Mouse (Mus musculus): ENCODE data around the gene Gm49384.

The Gm49384 gene

DNA sequence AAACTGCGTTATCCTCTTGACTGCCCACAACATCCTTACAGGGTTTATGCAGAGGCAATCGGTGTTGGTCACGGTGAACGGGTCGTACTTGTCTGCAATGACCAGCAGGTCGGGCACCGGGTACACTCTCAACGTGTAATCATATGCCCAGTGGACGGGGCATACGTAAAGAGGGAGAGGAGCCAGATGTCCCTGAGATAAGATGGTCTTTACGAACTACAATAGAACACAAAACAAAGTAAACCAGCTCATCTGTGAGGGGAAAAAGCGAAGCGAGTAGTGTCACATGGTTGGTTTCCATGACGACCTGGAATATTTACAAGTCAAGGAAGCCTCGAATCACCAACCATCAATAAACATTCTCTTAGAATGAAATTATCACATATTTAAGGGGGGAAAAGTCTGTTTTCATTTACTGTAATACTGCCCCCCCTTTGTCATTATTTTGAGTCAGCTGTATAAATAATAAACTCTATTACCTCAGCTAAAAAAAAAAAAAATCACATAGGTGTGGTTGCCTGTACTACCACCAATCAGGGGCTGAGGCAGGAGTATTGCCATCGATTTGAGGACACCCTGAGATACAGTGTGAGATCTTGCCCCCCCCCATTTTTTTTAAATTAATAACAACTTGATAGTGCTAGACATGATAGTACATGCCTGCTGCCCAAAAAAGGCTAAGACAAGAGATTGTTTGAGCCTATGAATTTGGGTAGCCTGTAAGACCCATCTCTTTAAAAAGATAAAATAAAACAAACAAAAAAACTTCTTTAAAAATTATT lies at the start of gene Gm49384:
Gene Gm49384 (minus strand): TSS at position 216 of the 782 bp plus-strand sequence.
- no peak for DNase-seq

DNA sequence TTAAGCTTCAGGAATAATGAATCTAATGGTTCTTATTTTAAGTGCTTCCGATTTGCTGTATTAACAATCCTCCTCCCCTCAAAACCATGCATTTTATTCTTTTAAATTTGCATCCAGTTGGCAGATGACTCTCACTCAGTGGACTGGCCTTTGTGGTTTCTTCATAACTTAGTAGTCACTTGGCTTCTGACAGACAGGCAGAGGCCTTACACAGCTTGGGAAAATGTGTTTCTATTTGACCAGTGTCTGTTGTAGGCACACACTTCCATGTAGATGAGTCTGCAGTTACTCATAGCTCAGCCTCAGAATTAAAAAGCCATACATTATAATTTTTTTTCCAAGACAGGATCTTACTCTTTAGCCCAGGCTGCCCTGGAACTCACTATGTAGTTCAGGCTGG lies 49.7 kb upstream of the Gm49384 start:
- DNase-seq = no peak

DNA sequence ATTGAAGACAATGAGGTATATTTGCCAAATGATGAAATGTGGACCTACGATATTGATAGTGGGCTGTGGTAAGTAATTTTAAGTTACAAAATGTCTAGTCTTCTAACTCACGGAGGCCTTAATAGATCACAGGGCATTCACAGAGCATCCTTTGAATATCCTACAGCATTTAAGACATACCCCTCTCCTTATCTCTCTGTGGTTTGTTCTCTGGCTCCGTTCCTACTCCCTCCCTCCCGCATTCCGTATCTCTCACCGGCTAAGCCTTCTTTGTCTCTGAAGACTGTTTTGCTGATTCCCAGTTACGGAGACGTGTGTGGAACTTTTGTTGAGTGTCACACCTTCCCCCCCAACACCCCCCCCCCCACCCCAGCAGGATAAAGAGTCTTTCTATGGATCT lies 46.7 kb upstream of the Gm49384 start:
- DNase-seq = no peak

DNA sequence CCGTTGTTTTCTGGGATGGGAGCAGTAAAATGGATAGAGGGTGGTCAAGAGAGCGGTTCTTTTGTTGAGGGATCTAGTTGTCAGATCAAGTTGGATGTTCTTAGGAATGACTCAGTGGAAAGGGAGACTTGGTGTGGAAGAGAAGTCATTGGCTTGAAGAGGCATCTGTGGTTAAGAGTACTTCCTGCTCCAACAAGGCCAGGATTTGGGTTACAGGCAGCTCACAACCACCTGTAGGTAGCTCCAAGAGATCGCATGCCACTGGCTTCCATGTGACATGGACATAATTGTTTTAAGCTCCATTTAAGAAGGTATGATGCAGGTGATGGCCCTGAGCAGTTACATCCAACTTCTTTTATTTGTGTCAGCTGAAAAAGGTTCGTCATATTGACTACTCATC lies 45.7 kb upstream of the Gm49384 start:
- no peak for DNase-seq

DNA sequence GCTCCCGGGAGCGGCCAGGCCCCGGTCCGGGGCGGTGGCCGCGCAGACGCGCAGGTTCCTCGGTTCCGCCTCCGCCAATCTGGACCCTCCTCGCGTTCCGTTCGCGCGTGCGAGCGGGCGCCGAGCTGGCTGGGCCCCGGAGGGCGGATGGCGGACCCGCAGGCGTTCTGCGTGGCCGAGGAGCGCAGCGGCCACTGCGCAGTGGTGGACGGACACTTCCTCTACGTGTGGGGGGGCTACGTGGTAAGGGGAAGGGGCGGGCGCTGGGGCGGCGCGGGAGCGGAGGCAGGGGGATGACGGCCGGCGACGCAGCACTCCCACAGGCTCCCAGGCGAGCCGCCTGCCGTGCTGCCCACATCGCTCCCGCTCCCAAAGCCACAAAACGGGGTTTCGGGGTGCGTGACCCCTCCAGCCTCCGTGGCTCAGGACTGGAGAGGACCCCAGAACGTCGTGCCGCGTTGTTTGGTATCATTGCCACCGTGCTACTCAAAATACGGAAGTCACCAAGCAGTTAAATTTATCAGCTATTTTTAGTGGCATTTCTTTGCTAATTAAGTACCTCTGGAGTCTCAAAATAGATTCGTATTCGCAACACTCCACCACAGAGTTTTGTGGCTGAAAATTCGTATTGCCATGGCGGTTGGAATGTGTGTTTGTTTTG lies 37.8 kb upstream of the Gm49384 start:
- DNase-seq = peak; percentile 54 to 64

DNA sequence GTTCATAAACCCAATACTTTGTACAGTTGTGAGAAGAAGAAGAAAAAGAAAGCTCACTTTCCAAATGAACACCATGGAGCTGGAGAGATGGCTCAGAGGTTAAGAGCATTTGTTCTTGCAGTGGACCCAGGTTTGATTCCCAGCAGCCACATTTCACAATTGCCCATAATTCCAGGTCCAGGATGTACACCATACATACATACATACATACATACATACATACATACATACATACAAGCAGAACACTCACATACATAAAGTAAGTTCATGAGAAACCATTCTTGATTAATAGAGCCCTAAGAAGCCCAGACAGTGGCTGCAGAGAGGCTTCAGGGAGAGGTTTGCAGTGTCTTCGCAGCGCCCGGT lies 37.3 kb upstream of the Gm49384 start:
- DNase-seq = no peak

DNA sequence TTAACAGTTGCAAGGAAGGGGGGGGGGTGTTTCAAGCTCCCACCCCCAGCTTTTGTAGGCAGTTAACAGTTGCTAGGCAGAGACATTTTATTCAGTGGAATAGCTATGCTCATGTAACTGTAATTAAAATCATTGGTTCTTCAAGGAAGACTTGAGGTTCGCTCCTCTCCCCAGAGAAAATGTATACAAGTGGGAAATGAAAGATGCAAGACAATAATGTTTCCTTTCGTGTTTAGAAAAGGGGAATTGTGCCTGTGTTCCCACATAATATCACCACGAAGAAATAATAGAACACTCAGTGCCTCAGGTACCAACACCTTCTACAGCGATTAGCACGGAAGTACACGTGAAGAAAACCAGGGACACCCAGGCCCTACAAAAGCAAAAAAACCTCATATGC lies 36.8 kb upstream of the Gm49384 start, which contains the start of gene Klhdc1:
Gene Klhdc1 (plus strand): TSS at position 301 of the 400 bp plus-strand sequence.
- no peak for DNase-seq

DNA sequence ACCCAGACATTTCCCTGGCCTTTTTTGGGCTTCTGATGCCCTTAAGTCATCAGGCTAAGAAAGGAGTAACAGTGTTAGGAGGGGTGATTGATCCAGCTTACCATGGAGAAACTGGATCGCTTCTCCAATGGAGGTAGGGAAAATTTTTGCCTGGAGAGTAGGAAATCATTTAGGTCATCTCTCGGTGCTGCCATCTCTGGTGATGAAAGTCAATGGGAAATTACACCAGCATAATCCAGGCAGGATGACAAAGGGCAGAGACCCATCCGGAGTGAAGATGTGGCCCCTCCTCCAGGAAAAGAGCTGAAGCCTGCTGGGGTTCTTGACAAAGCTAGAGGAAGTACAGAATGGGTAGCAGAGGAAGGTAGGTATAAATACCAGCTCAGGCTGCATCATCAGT lies 34.2 kb upstream of the Gm49384 start:
- DNase-seq = no peak

DNA sequence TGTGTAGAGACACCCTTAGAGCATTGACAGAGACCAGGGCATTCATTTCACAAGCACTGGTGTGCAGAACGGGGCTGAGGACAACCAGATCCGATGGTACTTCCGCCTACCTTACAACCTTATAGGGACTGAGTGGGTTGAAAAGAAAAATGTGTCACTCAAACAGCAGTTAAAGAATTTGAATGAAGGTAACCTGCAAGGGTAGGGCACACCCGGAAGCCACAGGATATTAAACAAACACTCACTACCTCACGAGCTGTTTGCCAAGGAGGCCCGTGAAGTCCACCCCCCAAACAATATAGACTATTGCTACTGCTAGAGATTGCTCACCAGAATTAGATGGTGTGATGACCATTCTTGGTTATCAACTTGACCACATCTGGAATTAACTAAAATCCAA lies 31.7 kb upstream of the Gm49384 start:
- DNase-seq = no peak

DNA sequence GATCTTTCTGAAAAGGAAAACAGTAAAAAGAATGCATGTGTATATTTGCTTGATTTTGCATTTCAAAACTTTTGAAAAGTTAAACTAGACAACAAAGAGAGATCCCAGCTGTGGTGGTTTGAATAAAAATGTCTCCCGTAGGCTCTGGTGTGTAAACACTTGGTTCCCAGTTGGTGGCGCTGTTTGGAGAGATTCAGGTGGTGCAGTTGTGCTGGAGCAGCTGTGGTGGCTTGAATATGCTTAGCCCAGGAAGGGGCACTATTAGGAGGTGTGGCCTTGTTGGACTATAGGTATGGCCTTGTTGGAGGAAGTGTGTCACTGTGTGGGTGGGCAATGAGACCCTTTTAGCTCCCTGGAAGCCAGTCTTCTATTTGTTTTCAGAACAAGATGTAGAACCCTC lies 25.2 kb upstream of the Gm49384 start:
- DNase-seq = peak; percentile 68 to 69

DNA sequence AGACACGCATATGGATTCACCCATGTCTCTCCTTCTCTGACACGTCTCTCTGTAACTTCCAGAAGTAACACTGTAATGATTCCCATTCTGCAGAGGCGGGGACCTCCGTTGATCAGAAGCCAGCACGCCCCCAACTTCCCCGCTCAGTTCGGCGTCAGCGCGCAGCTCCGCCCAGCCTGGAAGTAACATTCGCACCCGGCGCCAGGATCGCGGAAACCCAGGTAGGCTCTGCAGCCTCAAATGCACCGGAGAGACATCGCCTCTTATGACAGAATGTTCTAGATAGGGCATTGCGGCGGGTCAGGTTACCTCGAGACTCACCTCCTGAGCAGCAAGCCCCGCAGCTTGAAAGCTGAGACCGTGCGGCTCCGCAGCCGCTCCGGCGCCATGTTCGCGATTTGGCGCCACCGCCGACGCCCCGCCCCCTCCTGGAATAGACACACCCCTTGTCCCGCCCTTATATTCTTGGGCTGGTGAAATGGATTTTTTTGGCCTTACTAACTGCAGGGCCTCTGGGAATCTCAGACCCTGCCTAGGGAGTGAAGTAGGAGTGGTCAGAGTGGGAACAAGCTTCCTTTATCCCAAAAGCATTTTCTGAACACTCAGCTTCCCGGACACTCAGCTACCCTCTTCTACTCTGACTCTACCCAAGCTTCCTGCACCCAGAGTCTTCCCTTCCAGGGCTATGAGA lies 23.9 kb upstream of the Gm49384 start, which contains the start of gene Pole2:
Gene Pole2 (minus strand): TSS at position 420 of the 691 bp plus-strand sequence.
- DNase-seq = peak; percentile 91 to 93

DNA sequence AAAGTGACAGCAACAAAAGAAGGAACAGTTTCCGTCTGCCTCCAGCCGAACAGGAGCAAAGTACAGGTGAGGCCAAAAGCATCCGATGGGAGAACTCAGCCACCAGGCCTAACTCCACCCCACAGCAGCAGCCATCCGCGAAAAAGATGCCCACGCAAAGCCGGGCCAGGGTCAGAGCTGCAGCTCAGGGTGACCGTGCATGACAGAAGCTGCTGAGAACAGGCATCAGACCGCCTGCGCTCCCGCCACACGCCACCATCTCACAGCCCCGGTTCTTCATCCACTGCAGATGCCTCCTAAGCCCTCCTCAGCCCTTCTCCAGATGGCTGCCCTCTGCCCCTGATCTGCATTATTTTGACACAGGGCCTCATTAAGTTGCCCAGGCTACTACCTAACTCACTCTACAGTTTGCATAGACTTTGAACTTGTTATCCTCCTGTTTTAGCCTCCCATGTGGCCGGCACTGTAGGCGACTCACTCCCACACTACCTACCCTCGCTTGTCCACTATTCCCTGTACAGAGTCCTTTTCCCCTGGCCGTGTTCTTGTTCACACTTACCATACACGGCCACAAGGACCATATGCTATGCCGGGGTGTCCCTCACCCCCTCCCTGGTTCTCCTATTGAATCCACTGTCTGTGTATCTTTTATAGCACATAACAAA lies 16.7 kb upstream of the Gm49384 start:
- DNase-seq = no peak

DNA sequence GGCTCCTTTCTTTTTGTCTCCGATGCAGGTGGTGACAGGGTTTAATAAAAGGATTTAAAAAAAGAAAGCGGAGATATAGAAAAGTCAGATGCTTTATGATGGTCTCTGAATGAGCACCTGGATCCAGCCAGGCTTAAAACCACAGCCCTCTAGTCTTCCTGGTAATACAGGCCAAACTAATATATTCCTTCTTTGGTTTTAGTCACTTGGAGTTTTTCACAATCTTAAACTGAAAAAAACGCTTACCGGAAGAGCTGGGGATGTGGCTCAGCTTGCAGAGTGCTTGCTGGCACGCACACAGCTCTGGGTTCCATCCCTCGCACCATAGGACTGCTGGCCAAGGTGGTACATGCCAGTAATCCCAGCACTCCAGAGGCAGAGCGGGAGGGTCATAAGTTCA lies 12.5 kb upstream of the Gm49384 start:
- no peak for DNase-seq

DNA sequence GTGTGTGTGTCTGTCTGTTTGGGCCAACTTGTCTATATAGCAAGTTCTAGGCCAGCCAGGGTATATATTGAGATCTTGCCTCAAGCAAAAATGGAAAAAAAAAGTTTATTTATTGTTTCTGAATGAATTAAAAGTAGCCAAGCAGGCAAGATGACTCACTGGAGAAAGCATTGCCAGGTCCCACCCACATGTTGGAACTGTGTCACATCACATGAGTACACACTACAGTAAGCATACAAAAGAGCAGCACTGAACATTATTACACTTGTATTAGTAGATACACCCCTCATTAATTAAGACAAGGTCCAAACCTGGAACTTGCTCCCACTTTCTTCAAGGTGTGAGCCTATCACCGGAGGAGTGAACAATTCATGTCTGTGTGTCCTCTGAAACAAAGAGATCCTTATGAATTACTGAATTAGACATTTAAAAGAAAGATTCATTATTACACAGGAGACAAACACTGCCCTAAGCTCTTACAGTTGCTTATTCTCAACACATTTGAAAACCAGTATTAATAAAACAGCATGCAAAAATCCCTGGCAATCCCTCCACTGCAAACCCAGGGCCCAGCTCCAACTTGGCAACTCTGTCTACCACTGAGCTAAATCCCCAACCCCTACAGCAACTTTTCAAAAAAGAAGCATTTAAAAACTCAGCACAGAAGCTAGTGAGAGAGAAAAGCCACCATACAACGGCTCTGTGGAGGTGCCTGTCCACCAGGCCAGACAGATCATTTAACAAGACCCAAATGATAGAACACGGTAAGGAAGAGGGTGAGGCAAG lies 11.1 kb upstream of the Gm49384 start:
- DNase-seq = no peak

DNA sequence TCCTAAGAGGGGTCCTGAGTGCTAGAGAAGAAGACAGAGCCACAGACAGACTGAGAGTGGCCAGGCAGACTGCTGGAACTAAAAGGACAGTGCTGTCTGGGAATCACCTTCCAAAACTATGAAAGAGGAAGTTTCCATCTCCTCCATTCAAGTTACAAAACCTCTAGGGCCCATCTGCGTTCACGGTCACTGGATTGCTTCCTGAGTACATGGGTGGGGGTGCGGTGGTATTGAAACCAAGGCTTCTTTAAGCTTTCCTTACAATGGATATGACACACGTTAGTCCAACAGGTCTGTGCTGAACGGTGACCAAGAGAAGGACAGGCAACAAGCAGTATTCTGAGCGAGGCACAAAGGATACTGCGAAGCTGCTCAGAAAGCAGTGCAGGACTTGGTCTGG lies 10.3 kb upstream of the Gm49384 start:
- DNase-seq = no peak

DNA sequence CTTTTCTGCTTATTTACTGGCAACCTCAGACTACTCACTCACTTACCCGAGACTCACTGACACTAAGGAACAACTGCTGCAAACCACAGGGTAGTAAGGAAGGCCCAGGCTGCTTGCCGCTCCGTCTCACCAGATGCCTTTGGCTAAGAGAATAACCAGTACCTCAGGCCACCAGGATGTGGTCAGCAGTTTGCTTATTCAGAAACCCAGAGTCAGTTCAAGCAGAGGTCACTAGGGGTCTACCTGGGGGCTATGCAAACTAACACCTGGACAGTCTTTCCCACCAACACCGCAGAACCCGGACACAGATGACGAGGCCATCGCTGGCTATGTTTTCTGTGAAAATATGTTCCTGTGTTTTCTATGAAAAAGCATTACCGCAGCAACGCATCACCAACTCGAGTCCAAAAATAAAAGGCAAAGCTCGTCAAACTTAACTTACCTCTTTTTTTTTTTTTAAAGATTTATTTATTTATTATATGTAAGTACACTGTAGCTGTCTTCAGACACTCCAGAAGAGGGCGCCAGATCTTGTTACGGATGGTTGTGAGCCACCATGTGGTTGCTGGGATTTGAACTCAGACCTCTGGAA lies 9.2 kb upstream of the Gm49384 start:
- DNase-seq = no peak

DNA sequence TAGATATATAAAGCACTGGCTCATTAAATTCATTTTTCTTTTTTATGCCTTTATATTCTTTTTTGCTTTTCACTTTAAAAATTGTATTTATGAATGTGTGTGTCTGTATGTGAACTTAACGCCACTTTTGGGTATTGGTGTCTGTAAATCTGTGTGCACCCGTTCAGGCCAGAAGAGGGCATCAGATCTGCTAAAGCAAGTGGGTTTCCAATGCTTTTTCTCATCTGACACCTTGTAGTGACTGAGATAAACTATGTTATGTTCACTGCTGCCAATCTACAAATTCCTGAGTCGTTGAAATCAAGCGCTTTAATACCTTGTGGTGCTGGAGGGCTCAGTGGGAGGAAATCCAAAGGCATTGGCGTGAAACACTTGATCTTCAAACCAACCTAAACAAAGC lies 7.0 kb upstream of the Gm49384 start:
- DNase-seq = no peak

DNA sequence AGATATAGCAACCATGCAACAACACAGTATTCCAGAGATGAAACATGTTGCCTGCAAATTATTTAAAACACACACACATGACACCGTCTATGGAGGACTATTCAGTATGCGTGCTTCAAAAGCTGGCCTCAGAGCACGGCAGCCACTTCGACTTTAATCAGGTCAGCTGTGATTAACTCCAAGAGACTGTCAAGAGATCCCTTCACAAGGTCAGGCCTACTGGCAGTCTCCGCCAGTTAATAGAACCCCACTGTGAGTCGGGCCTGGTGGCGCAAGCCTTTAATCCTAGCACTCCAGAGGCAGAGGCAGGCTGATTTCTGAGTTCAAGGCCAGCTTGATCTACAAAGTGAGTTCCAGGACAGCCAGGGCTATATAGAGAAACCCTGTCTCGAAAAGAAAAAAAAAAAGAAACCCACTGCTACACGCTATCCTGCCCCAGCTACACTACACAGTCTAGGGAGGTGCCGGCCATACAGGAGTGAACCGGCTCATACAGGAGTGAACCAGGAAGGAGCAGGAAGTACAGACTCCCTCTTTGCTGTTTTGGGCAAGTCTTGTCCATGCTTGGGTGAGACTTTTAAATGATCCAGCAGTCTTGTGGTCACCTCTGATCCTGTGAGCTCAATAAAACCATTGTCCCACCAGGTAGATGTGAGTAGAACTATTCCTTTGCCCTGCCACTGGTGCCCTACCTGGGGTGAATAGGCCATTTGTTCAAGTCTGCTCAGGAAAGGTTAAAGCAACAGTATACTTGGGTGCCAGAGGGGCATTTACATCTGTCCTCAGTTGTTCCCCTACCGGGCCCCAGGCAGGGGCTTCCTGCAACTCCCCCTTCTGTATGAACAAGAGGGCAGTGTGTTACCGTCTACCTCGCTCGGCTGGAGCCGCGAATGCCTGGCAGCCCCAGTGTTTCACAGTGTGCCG lies 6.3 kb upstream of the Gm49384 start:
- no peak for DNase-seq

DNA sequence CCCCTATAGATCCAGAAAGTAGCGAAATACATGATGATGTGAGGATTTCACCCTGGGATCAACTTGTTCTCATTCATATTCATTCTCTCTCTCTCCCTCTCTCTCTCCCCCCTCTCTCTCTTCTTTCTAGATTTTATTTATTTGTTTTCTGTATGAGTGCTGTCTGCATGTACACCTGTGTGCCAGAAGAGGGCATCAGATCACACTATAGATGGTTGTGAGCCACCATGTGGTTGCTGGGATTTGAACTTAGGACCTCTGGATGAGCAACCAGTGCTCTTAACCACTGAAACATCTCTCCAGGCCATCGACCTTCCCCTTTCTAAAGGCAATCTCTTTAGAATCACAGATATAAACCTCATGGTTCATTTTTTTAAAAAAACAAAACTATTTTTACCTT lies 4.5 kb upstream of the Gm49384 start:
- DNase-seq = peak in 1 of 2 experiments; percentile 22

DNA sequence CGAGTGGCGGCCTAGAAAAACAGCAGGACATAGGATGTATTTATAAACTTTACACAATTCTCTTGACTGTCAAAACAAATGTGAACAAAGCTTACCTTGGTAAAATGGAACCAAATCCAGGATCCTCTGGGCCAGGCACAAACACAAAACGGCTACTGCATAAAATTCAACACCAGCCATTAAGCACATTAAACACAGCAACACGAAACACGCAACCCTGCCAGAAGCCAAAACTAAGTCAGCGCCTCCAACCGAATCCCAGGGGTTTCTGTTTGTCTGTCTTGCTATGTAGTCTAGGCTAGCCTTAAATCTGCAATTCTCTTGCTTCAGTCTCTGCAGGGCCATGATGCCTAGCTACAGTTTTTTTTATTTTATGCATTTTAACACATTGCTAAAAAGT lies 3.9 kb upstream of the Gm49384 start:
- no peak for DNase-seq

DNA sequence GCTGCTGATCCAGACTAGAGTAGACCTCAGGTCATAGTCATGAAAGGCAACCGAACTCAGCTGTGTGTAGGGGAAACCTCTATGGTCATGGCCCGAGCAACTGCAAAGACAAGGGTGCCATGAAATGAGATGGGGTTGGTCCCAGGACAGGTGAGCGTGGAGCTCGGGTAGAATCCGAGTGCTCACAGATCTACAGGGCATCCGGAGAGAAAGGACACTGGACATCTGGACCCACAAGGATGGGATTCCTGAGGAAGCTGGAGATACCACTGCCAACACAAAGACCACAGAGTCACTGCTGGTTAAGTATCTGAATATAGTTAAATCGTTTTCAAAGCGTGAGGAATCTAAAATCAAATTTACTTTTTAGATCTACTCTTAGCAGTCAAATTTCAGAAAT lies 3.3 kb upstream of the Gm49384 start:
- DNase-seq = no peak

Measured in B cell, adult 2 months (primary cell).